Mouse (Mus musculus): ENCODE data around the gene Ttc17. TPM values are rescaled to one million over a fixed set of nuclear protein-coding genes. Genes with fewer than 3 reads are reported as not detected.
A peak's percentile ranks its signal among the peaks of the same experiment; 100 is the strongest.

Ttc17 gene
- polyA plus RNA-seq, 1 experiment from 2014 or later: 18.3 TPM

DNA sequence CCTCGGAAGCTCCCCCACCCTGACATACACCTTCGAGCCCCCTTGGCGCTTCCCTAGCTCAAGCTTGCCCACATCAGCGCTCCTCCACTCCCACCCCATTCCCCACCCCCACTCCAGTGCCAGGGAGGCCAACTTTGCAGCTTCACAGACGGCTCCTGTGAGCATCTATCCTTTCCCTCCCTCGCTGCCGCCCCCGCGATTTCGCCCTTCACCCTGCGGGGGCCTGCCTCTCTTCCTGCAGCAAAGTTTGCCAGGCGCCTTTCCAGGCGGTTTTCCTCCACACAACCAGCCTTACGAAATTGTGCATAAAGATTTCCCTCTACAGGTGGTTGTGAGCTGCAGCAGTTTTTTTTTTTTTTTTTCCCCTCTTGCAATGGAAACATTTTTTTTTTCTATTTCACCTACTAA, 143.0 kb downstream of the Ttc17 start:
- no peaks in the 10 kb centered on the region for H3K36me3 ChIP-seq
- no peak overlapping the region for H3K27ac ChIP-seq
- no peaks in the 10 kb centered on the region for H3K9me3 ChIP-seq (replicated peaks)
- H3K4me2 ChIP-seq (replicated peaks): peak overlapping the region; percentile 62
- H3K4me1 ChIP-seq: peaks cover 38% of the 10 kb centered on the region
- peaks cover 13% of the 10 kb centered on the region for H3K27me3 ChIP-seq
- peak overlapping the region; percentile 49; the same call in 1 of the 2 replicates for H3K9ac ChIP-seq
- ATAC-seq (ENCODE audit: low FRiP score): no peak
- peak overlapping the region; percentile 29 for H3K4me3 ChIP-seq
- WGBS: 3% methylated on average over 14 of the region's 14 CpGs

DNA sequence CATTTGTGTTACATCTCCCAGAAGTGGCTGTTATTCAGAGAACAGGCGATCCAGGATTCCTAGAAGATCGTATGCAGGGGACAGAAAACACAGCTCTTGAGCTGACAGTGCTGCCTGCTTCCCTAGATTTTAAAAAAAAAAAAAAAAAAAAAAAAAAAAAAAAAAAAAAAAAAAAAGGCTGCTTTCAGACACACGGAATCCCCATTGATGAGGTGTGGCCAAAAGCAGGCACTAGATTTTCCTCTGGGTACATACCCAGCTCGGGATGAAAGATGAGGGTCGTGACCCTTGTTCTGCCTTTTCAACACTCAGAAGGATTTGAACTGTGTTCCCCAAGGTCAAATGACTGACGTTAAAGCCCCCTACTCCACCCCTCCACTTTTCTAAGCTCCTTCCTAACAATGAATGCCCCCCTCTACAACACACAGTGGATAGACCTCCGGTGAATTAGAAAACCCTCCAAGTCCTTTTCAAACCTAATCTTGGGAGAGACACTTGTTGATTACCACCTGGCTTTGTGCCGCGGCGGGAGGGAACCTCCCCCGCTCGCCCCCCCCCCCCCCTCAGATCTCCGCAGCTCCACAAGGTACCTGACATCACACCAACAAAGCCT, 143.5 kb downstream of the Ttc17 start:
- H3K36me3 ChIP-seq: no peaks in the 10 kb centered on the region
- peak overlapping the region; percentile 49; the same call in 1 of the 2 replicates for H3K9ac ChIP-seq
- peak overlapping the region; percentile 29 for H3K4me3 ChIP-seq
- 3% methylated on average over 10 of the region's 13 CpGs for WGBS
- peaks cover 13% of the 10 kb centered on the region for H3K27me3 ChIP-seq
- peaks cover 38% of the 10 kb centered on the region for H3K4me1 ChIP-seq
- H3K27ac ChIP-seq: no peak overlapping the region
- no peaks in the 10 kb centered on the region for H3K9me3 ChIP-seq (replicated peaks)
- no peak for ATAC-seq (ENCODE audit: low FRiP score)
- H3K4me2 ChIP-seq (replicated peaks): peak overlapping the region; percentile 62

DNA sequence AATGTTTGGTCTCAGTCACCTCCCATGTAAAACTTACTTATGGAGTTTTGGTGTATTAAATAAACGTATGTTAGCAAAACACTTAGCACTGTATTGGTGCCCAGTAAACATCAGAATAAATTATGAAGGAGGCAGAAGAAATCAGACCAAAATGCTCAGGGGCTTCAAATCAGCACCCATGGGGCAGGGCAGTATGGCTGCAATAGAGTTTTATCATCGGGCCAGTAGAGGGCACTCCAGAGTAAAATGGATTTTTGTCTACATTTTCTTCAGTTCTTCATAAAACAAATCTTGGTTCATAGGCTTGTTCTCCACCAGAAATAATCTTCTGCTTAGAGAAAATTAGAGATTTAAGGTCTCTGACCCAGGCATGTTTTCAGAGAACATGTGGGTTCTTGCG, 152.4 kb downstream of the Ttc17 start:
- no peak for ATAC-seq (ENCODE audit: low FRiP score)
- H3K27me3 ChIP-seq: peaks cover 3% of the 10 kb centered on the region; the same call in 1 of the 2 replicates
- H3K9me3 ChIP-seq (replicated peaks): no peaks in the 10 kb centered on the region
- no peak overlapping the region for H3K4me2 ChIP-seq (replicated peaks)
- WGBS: 24% methylated on average over 3 of the region's 3 CpGs
- H3K9ac ChIP-seq: no peak overlapping the region
- H3K4me3 ChIP-seq: no peak overlapping the region
- H3K27ac ChIP-seq: no peak overlapping the region
- no peaks in the 10 kb centered on the region for H3K36me3 ChIP-seq
- no peaks in the 10 kb centered on the region for H3K4me1 ChIP-seq

MicroRNAs encoded within 50 kb of the gene (microRNA counts, 519-probe panel; counts per million panel counts)
- 2,064 counts per million, percentile 61 among the panel's probes with 10 or more counts for microRNA mmu-miR-670

Small RNA genes within 50 kb of the gene (microRNA-seq; reads per million reads assigned to microRNA genes)
- 87.6 reads per million, percentile 43 among the genes with 10 or more reads in this experiment for gene Mir670

Other genes with a start within 250 kb of the Ttc17 start
- gene Hsd17b12, start 248.7 kb downstream of the Ttc17 start, polyA plus RNA-seq (2016; fragmentation: Nextera tagmentation; extraction: Ambion mirVana): 99.4 and 103 TPM in 2 replicates
- gene Api5, start 31.4 kb upstream of the Ttc17 start, polyA plus RNA-seq (2016; fragmentation: Nextera tagmentation; extraction: Ambion mirVana): 171 and 173 TPM in 2 replicates

Measured in hindbrain, embryonic 12.5 days (tissue).